Mouse (Mus musculus): ENCODE data around the gene Tnfaip1. TPM values are rescaled to one million over a fixed set of nuclear protein-coding genes. Genes with fewer than 3 reads are reported as not detected.

The Tnfaip1 gene
- polyA plus RNA-seq, 1 experiment, result 14.3 TPM

DNA sequence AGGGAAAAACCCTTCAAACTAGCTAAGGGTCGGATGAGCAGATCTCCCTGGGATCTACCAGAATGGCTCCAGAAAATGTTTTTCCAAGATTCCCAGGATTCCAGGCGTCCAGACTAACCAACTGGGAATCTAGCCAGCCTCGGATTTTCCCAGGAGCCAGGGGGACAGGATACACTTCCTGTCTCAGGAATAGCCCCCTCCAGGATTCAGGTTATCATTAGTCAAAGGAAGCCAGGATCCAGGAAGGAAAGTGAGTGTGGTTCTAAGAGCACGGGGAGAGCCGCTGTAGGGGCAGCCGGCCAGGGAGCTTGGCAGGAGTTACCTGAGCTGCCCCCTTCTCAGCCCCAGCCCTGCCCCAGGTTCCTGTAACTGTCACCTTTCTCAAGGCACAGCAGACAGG is 5.1 kb downstream of the Tnfaip1 start:
- H3K36me3 ChIP-seq (ENCODE audit: control insufficient read depth, insufficient read depth, low read length), result no peaks in the 10 kb centered on the region
- no peak for DNase-seq
- WGBS, result 91% methylated on average over 6 of the region's 6 CpGs
- H3K4me1 ChIP-seq (replicated peaks; ENCODE audit: control insufficient read depth, insufficient read depth, low read length), result peaks cover 6% of the 10 kb centered on the region
- TF ChIP-seq CTCF (IDR thresholded peaks at IDR 0.05; ENCODE audit: borderline replicate concordance, control insufficient read depth, extremely low read depth, insufficient read depth, low read length, poor library complexity), result no peak
- no peak for TF ChIP-seq POLR2A (IDR thresholded peaks at IDR 0.05; ENCODE audit: control insufficient read depth, extremely low read depth, insufficient read depth, low read length, poor library complexity)
- no peaks in the 10 kb centered on the region for H3K27me3 ChIP-seq (ENCODE audit: control insufficient read depth, insufficient read depth, low read length)
- H3K27ac ChIP-seq (ENCODE audit: control insufficient read depth, insufficient read depth, low read length), result no peak overlapping the region
- H3K4me3 ChIP-seq (ENCODE audit: control insufficient read depth, insufficient read depth, low read length), result no peak overlapping the region

- TF ChIP-seq CTCF (IDR thresholded peaks at IDR 0.05; ENCODE audit: borderline replicate concordance, control insufficient read depth, extremely low read depth, insufficient read depth, low read length, poor library complexity), result no peak
- Histone ChIP-seq H3K36me3 (ENCODE audit: control insufficient read depth, insufficient read depth, low read length) (no peaks in the 10 kb centered on the region), H3K4me3 (ENCODE audit: control insufficient read depth, insufficient read depth, low read length) (no peak overlapping the region), H3K27ac (ENCODE audit: control insufficient read depth, insufficient read depth, low read length) (no peak overlapping the region), H3K27me3 (ENCODE audit: control insufficient read depth, insufficient read depth, low read length) (no peaks in the 10 kb centered on the region), H3K4me1 (replicated peaks; ENCODE audit: control insufficient read depth, insufficient read depth, low read length) (no peaks in the 10 kb centered on the region)
- no peak for DNase-seq
- 95% methylated on average over 12 of the region's 12 CpGs for WGBS
Measured at GRCm38 (mm10) chr11:78530001-78530400, 6.1 kb downstream of the Tnfaip1 start.

- no peak for DNase-seq
- Histone ChIP-seq H3K4me3 (ENCODE audit: control insufficient read depth, insufficient read depth, low read length) (no peak overlapping the region), H3K27me3 (ENCODE audit: control insufficient read depth, insufficient read depth, low read length) (no peaks in the 10 kb centered on the region), H3K27ac (ENCODE audit: control insufficient read depth, insufficient read depth, low read length) (no peak overlapping the region), H3K4me1 (replicated peaks; ENCODE audit: control insufficient read depth, insufficient read depth, low read length) (no peaks in the 10 kb centered on the region), H3K36me3 (ENCODE audit: control insufficient read depth, insufficient read depth, low read length) (no peaks in the 10 kb centered on the region)
- no peak for TF ChIP-seq CTCF (IDR thresholded peaks at IDR 0.05; ENCODE audit: borderline replicate concordance, control insufficient read depth, extremely low read depth, insufficient read depth, low read length, poor library complexity)
- TF ChIP-seq POLR2A (IDR thresholded peaks at IDR 0.05; ENCODE audit: control insufficient read depth, extremely low read depth, insufficient read depth, low read length, poor library complexity), result no peak
- WGBS, result 95% methylated on average over 9 of the region's 9 CpGs
Measured at GRCm38 (mm10) chr11:78528714-78529113, 7.4 kb downstream of the Tnfaip1 start.

DNA sequence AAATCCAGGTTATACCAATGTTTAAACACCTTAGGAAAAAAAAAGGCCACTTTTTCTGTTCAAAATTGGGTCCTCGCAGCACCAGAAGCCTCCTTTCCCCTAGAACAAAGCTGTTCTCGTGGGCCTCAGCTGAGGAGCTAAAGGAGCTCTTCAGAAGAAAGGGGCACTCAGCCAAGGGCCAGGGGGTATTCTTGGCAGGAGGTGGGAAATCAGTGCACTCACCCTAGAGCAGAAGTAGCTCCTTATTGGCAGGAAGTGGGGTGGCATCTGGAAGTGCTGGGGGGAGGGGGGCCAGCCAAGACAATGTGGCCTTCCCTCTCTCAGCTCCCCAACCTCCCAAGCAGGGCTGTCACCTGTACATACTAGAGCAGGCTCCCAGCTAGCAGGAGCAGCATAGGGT is 11.3 kb downstream of the Tnfaip1 start:
- Histone ChIP-seq H3K27ac (ENCODE audit: control insufficient read depth, insufficient read depth, low read length) (no peak overlapping the region), H3K27me3 (ENCODE audit: control insufficient read depth, insufficient read depth, low read length) (no peaks in the 10 kb centered on the region), H3K4me1 (replicated peaks; ENCODE audit: control insufficient read depth, insufficient read depth, low read length) (no peaks in the 10 kb centered on the region), H3K4me3 (ENCODE audit: control insufficient read depth, insufficient read depth, low read length) (no peak overlapping the region), H3K36me3 (ENCODE audit: control insufficient read depth, insufficient read depth, low read length) (peaks cover 13% of the 10 kb centered on the region)
- no peak for TF ChIP-seq POLR2A (IDR thresholded peaks at IDR 0.05; ENCODE audit: control insufficient read depth, extremely low read depth, insufficient read depth, low read length, poor library complexity)
- TF ChIP-seq CTCF (IDR thresholded peaks at IDR 0.05; ENCODE audit: borderline replicate concordance, control insufficient read depth, extremely low read depth, insufficient read depth, low read length, poor library complexity), result no peak
- DNase-seq, result no peak
- WGBS, result 83% methylated on average over 2 of the region's 2 CpGs

DNA sequence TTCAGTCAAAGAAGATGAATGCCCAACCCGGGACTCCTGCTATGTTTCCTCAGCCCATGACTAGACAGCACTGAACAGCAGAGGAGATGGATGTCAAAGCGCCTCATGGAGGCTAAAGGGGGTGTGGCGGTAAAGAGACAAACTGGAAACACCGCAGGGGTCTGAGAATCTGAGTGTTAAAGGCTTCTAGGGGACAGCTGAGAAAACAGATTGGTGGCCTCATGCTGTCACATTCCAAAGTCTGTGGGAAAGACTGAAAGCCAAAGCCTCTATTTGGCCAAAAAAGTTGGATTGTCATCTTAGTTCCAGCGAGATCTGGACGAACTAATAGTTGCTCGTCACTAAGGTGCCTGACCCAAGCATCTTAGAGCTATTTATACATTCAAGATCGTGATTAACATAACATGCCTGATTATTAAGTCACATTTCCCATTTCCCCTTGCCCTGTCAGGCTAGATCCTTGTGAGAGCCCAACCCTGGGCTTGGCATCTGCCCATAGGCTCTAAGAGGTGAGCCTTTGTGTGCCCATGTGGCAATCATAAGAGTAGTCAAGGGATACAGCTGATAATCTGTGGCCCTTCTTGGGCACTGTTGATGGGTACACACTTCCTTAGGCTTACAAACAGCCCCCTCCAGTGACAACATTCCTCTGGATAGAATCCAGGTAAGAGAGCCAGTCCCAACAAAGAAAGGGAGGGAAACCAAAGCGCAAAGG is 12.7 kb downstream of the Tnfaip1 start:
- WGBS, result 95% methylated on average over 9 of the region's 9 CpGs
- Histone ChIP-seq H3K27ac (ENCODE audit: control insufficient read depth, insufficient read depth, low read length) (no peak overlapping the region), H3K4me1 (replicated peaks; ENCODE audit: control insufficient read depth, insufficient read depth, low read length) (no peaks in the 10 kb centered on the region), H3K27me3 (ENCODE audit: control insufficient read depth, insufficient read depth, low read length) (no peaks in the 10 kb centered on the region), H3K4me3 (ENCODE audit: control insufficient read depth, insufficient read depth, low read length) (no peak overlapping the region), H3K36me3 (ENCODE audit: control insufficient read depth, insufficient read depth, low read length) (peaks cover 25% of the 10 kb centered on the region)
- no peak for TF ChIP-seq POLR2A (IDR thresholded peaks at IDR 0.05; ENCODE audit: control insufficient read depth, extremely low read depth, insufficient read depth, low read length, poor library complexity)
- no peak for DNase-seq

DNA sequence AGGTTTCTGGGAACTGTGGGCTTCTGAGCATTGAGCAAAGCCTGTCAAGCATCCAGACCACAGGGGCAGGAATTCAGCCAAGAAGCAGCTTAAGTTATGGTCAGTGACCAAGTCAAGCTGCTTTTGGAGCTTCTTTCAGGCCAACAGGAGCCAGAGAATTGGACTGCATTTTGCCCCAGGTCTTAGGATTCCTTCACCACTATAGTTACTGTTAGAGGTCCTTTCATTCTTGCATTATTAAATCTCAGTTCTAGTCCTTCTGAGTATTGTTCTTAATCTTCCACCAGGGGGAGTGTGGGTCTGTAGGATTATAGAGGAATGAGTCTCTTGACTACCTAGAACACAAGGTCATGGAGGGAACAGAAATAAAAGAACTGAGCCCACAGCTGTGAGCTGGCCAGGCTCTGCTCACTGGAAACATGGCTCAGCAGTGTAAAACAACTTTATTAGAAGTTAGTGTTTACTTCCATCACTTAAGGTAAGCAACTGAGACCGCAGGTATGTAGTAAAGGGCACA is 13.6 kb downstream of the Tnfaip1 start:
- TF ChIP-seq CTCF (IDR thresholded peaks at IDR 0.05; ENCODE audit: borderline replicate concordance, control insufficient read depth, extremely low read depth, insufficient read depth, low read length, poor library complexity), result no peak
- TF ChIP-seq POLR2A (IDR thresholded peaks at IDR 0.05; ENCODE audit: control insufficient read depth, extremely low read depth, insufficient read depth, low read length, poor library complexity), result no peak
- H3K27me3 ChIP-seq (ENCODE audit: control insufficient read depth, insufficient read depth, low read length), result no peaks in the 10 kb centered on the region
- 97% methylated on average over 1 of the region's 1 CpGs for WGBS
- no peak overlapping the region for H3K27ac ChIP-seq (ENCODE audit: control insufficient read depth, insufficient read depth, low read length)
- peaks cover 31% of the 10 kb centered on the region for H3K36me3 ChIP-seq (ENCODE audit: control insufficient read depth, insufficient read depth, low read length)
- DNase-seq, result no peak
- H3K4me3 ChIP-seq (ENCODE audit: control insufficient read depth, insufficient read depth, low read length), result no peak overlapping the region
- no peaks in the 10 kb centered on the region for H3K4me1 ChIP-seq (replicated peaks; ENCODE audit: control insufficient read depth, insufficient read depth, low read length)

DNA sequence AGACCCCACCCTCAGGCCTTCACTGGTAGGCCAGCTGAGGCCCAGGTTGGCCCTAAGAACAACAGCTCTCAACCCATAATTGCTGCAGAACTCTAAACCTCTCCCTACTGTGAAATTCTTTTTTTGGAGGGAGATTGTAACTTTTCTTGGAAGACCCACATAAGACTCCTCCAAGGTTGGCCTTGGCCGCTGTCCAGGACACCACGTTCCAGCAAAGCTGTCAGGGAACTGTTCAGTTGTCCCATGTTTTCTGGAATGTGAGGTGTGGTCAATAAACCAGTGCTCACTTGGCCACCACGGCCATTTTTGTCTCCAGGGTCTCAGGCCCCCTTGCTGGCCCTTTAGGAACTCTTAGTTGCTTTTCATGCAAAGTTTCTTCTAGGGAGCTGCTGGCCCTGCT is 14.3 kb downstream of the Tnfaip1 start:
- Histone ChIP-seq H3K27ac (ENCODE audit: control insufficient read depth, insufficient read depth, low read length) (no peak overlapping the region), H3K36me3 (ENCODE audit: control insufficient read depth, insufficient read depth, low read length) (peaks cover 33% of the 10 kb centered on the region), H3K4me3 (ENCODE audit: control insufficient read depth, insufficient read depth, low read length) (no peak overlapping the region), H3K27me3 (ENCODE audit: control insufficient read depth, insufficient read depth, low read length) (no peaks in the 10 kb centered on the region), H3K4me1 (replicated peaks; ENCODE audit: control insufficient read depth, insufficient read depth, low read length) (no peaks in the 10 kb centered on the region)
- DNase-seq, result no peak
- no peak for TF ChIP-seq POLR2A (IDR thresholded peaks at IDR 0.05; ENCODE audit: control insufficient read depth, extremely low read depth, insufficient read depth, low read length, poor library complexity)
- no peak for TF ChIP-seq CTCF (IDR thresholded peaks at IDR 0.05; ENCODE audit: borderline replicate concordance, control insufficient read depth, extremely low read depth, insufficient read depth, low read length, poor library complexity)
- 93% methylated on average over 3 of the region's 3 CpGs for WGBS

Data from thymus, adult 2 months (tissue).